Mouse (Mus musculus) cerebellum, adult 2 months (tissue): ENCODE measurements at regions not wholly inside any gene's neighbourhood (a gene's known extent, or its start where the extent isn't known, plus 50 kb on each side); places are given as distances from the start of the nearest gene placed in this dataset.

Experiments
- CTCF ChIP-seq: fragments of 200-500 bp; IDR thresholded peaks from 2 replicates; pipeline ENCODE4 v1.5.1; 2011; ENCODE audit warnings: low read depth, mild to moderate bottlenecking, control low read depth, low read length, moderate library complexity, borderline replicate concordance; ENCODE audit not compliant: insufficient read depth
- POLR2A ChIP-seq: fragments of 200-500 bp; IDR thresholded peaks from 2 replicates; pipeline ENCODE4 v1.6.1; 2011; ENCODE audit warnings: low read length, control low read depth, borderline replicate concordance; ENCODE audit not compliant: insufficient read depth

DNA sequence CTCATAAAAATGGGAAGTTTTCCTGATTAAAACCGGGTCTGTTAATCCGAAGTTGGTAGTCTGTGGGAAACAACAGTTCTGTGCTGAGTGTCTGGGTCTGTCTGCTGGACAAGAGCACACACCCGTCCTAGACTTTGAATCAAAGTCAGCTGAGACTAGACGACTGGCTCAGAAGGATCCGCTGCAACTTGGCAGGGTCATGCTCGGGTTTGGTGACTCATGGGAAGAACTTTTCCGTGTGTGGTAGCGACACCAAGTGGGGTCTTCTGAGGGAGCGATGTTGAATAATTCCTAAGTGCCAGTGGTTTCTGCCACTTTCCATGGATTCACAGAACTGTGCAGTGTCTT lies 248.9 kb downstream of the Ankrd50 start:
- TF ChIP-seq CTCF (no peak), POLR2A (no peak)
